16 mouse cellular contexts compared by ENCODE assay signal in the genomic region with DNA sequence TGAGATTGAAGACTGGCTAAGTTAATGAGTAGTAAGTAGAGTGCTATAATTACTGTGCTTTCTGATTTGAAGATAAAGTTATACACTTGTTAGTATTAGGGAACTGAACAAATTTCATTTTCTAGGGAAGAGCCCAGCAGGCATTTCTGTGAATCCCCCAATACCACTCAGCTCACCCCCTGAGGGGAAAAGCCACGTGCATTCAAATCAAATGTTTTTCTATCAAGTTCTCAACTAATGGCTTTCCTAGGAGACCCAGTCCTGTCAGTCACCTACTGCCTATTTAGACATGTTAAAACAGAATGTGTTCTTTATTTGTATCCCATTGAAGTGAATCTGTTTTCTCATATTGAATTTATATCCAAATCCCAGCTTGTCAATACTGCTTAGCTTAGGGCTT.
"Had no signal": no experiment of that assay in that cellular context is flagged by ENCODE, and none has a peak within 500 bp of the region (broad histone marks: within the 10 kb centered on the region; RNA-seq: fewer than 3 reads in every experiment).

No protein-coding gene starts in this region.

- H3K27me3 ChIP-seq: kidney, embryonic 15.5 days; liver, embryonic 15.5 days; neural tube, embryonic 15.5 days had no signal

- DNase-seq: kidney, adult 2 months; kidney, postnatal 25 days; lung, embryonic 14.5 days; lung, postnatal 10 days; lung, postnatal 4 days; right cerebral cortex, adult 18-20 months; right cerebral cortex, postnatal 25 days; thymus, postnatal 4 days had no signal

- H3K4me2 ChIP-seq: kidney, embryonic 15.5 days; liver, embryonic 11.5 days; liver, embryonic 15.5 days; lung, embryonic 14.5 days; neural tube, embryonic 15.5 days had no signal

- H3K9ac ChIP-seq: kidney, embryonic 15.5 days; liver, embryonic 15.5 days; lung, embryonic 14.5 days; neural tube, embryonic 15.5 days had no signal

- H3K9me3 ChIP-seq: kidney, embryonic 15.5 days; limb, embryonic 10.5 days; liver, embryonic 15.5 days; neural tube, embryonic 15.5 days had no signal

- H3K27ac ChIP-seq: kidney, embryonic 15.5 days; left cerebral cortex, adult 2 months; limb, embryonic 10.5 days; liver, embryonic 15.5 days; neural tube, embryonic 15.5 days; stomach, postnatal 0 days had no signal

- H3K4me3 ChIP-seq: kidney, embryonic 15.5 days; left cerebral cortex, adult 2 months; limb, embryonic 10.5 days; liver, embryonic 15.5 days; myocyte; neural tube, embryonic 15.5 days had no signal

- H3K4me1 ChIP-seq: kidney, embryonic 15.5 days; limb, embryonic 10.5 days; liver, embryonic 15.5 days had no signal

- H3K36me3 ChIP-seq: kidney, embryonic 15.5 days; limb, embryonic 10.5 days; liver, embryonic 15.5 days; neural tube, embryonic 15.5 days had no signal
